Mouse (Mus musculus): ENCODE results near the gene Ptafr. TPM values are rescaled to one million over a fixed set of nuclear protein-coding genes. Genes with fewer than 3 reads are reported as not detected.
"Not testable (repeated sequence)": the region's sequence is repeated elsewhere in the genome, so short reads cannot be mapped to it uniquely, and the experiment has no call there.

Ptafr gene
- total RNA-seq, 2 experiments from 2014 or later, result 1.0 to 1.1 TPM

DNA sequence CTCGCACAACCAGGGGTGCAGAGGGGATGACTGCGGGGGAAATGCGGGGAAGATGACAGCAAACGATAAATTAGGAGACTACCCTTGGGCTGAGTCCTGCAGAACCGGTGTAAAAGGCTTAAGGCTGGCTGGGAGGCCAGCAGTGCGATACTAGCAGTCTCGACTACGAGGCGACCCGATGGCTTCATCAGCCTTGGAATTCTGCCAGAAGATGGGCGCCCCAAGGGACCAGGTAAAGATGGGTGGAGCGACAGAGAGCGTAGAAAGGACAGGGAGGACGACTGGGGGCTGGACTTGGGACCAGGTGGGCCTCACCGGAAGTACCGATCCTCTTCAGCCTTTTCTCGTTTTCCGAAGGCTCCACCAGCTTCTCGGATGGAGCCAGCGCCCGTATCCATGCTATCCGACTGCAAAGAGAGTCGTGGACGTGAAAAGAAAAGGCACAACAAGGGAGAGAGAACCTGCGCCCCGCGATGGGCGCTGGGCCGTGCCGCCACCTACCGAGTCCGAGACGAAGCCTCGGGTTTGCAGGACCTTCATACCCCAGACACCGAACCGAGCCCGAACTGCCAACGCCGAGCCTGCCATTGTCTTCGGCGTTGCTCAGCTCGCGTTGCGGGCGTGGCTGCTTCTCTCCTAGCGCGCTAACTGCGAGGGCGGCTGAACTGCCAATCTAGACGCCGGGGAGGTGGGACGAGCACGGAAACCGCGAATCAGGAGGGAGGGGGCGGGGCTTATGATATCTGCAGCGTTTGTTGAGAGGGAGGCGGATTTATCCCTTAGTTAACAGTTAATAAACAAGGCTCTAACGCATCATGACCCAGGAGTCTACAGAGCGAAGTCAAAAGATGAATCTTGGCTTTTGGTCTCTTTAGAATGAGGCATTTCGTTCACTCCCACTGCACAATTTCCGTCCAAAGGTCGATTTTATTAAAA lies 30.6 kb upstream of the Ptafr start, which contains the start of gene Atpif1:
Gene Atpif1 (minus strand): TSS at position 679 of the 936 bp plus-strand sequence.
- no peak for TF ChIP-seq CTCF (conservative IDR thresholded peaks at IDR 0.05)
- DNase-seq (ENCODE audit: low spot score in 2 of 2), result peak; percentile 89 to 92
- Histone ChIP-seq H3K4me3 (peak within 1 kb of the TSS; percentile 79), H3K27ac (peak within 1 kb of the TSS; percentile 96)

DNA sequence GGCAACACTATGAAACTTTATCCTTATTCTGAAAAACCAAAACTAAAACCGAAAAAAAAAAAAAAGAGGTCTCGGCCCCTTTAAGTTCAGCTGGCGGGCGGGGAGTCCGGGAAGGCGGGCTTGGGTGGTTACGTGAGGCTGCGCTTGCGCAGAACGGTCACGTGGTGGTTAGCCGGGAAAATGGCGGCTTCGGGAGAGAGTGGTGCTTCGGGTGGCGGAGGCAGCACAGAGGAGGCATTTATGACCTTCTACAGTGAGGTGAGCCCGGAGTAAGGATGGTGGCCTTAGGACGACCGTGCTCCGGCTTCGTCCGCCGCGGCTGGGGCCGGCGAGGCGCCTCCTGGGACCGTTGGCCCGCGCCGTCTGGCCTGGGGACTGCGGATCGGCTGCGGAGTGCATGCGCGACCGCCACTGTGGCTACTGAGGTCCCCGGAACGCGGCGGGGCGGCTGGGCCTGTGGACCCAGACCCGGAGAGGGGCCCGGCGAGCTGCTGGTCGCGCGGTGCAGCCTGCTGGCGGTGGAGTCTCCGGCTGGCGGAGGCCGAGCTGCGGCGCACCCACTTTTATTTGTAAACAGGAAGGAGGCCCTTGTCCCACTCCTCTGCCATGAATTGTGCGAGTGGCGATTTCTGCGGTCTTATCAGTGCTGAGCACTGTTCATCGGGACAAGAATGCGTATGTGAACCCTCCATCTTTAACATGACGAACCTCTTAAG lies 28.3 kb upstream of the Ptafr start, which contains the start of gene Dnajc8:
Gene Dnajc8 (plus strand): TSS at position 145 of the 716 bp plus-strand sequence.
- peak within 1 kb of the TSS; percentile 92 for H3K27ac ChIP-seq
- peak within 1 kb of the TSS; percentile 98 for H3K4me3 ChIP-seq
- no peak for TF ChIP-seq CTCF (conservative IDR thresholded peaks at IDR 0.05)
- DNase-seq (ENCODE audit: low spot score in 2 of 2), result peak; percentile 93 to 95

DNA sequence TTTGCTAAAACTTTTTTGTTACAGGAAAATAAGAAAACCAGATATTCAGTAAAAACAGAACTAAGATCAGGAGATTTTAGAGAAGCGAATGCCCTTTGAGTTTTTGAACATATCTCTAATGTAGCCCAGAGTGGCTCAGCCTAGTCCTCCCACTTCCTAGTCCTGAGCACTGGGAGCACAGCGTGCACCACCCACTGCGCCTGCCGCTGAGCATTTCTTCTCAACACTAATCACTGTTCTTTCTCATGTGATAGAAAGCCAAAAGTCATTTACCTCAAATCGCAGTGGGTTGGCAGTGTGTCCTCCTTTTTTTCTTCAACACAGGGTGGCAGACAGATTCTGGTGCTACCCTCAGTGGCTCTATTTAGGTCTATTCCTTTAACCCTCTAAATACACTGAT lies 24.4 kb upstream of the Ptafr start:
- Histone ChIP-seq H3K27ac (no peak overlapping the region), H3K4me3 (no peak overlapping the region)
- no peak for TF ChIP-seq CTCF (conservative IDR thresholded peaks at IDR 0.05)
- DNase-seq (ENCODE audit: low spot score in 2 of 2), result peak in 1 of 2 experiments; percentile 22

DNA sequence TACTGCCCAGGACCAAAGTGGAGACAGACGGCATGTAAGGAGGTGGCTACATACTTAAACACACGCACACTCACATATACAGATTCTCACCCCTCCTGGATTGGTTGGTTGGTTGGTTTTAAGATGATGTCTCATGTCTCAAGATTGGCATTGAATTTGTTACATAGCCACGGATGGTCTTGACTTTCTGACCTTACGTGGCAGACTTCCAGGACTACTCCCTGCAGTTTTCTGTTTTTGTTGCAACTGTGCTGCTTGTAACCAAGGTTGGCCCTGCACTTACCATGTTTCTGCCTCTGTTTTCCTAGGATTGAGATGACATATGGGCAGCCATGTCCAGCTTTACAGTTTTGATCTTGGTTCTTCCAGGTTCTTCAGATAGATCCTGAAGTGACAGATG lies 22.5 kb upstream of the Ptafr start:
- H3K27ac ChIP-seq, result no peak overlapping the region
- H3K4me3 ChIP-seq, result no peak overlapping the region
- no peak for TF ChIP-seq CTCF (conservative IDR thresholded peaks at IDR 0.05)
- no peak for DNase-seq (ENCODE audit: low spot score in 2 of 2)

DNA sequence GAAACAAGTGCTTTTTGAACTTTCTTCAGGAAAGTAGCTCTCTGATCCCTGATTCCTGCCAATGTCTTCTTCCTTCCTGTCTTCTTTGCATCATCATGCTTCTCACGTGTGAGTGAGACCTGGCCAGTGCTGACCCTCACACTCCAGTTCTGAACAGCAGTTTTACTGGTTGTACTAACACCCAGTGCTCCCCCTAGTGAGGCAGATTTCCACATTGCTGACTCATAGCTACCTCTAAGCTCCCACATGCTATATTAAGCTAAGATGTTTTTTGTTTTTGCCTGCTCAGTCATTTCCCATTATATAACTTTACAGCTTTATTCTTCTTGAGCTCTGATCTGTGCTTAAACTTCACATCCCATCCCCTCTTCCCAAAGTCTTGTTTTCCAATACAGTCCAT lies 21.1 kb upstream of the Ptafr start:
- Histone ChIP-seq H3K4me3 (no peak overlapping the region), H3K27ac (peak overlapping the region; percentile 63)
- peak in 1 of 2 experiments; percentile 60 for DNase-seq (ENCODE audit: low spot score in 2 of 2)
- peak; percentile 57 for TF ChIP-seq CTCF (conservative IDR thresholded peaks at IDR 0.05)

DNA sequence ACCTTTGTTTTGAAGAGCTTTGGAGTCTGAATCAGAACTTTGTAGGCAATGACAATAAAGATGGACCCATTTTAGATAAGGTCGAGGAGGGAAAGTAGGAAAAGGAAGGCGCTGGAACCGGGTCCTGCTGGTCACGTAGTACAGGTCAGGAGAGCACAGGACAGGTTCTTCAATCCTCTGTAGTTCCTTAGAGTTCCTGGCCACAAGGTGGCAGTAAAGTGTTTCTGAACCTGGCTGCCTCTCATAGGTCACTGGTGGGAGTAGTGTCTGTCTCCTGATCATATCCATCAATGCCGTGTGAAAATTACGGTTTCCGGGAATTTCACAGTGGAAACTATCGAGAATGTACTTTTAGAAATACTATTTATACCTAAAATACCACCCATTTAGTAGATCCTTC lies 18.0 kb upstream of the Ptafr start:
- H3K4me3 ChIP-seq, result no peak overlapping the region
- peak; percentile 41 to 69 for DNase-seq (ENCODE audit: low spot score in 2 of 2)
- TF ChIP-seq CTCF (conservative IDR thresholded peaks at IDR 0.05), result peak; percentile 88
- no peak overlapping the region for H3K27ac ChIP-seq

DNA sequence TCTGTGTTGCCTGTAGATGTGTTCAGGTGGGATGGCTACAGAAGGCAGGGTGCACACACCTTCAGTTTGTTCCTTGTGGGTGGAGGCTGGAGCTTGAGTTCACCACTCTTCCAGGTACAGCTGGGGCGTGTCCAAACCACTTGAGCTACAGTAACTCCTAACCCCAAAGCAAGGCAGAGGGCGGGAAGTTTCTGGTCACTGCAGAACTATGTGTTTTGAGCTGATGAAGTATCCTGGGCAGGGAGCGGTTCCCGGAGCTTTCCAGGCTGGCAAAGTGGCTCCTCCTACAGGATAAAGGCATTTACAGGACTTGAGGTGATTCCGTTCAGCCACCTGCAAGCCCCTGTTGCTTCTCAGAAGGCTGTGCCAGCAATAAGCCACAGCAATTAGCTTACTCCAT lies 9.6 kb upstream of the Ptafr start:
- no peak for DNase-seq (ENCODE audit: low spot score in 2 of 2)
- Histone ChIP-seq H3K27ac (no peak overlapping the region), H3K4me3 (no peak overlapping the region)
- TF ChIP-seq CTCF (conservative IDR thresholded peaks at IDR 0.05), result no peak

DNA sequence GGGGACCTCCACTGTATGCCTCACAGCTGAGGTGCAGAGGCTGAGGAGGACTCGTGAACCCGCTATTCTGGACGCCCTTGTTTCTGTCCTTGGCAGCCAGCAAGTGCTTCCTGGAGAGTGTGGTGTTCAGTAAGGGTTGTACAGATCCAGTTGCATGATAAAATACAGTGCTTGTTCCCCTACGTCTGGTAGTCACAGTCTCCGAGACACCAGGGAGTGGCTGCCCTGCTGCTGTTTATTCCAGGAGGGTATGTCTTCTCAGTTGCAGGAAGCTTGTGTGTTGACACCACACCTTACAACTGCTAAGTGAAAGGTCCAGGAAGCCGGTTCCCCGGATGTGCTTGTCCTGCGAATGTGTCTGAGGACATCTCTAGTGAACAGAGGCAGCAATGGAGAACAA lies 9.2 kb upstream of the Ptafr start:
- no peak for DNase-seq (ENCODE audit: low spot score in 2 of 2)
- Histone ChIP-seq H3K27ac (no peak overlapping the region), H3K4me3 (no peak overlapping the region)
- TF ChIP-seq CTCF (conservative IDR thresholded peaks at IDR 0.05), result no peak

DNA sequence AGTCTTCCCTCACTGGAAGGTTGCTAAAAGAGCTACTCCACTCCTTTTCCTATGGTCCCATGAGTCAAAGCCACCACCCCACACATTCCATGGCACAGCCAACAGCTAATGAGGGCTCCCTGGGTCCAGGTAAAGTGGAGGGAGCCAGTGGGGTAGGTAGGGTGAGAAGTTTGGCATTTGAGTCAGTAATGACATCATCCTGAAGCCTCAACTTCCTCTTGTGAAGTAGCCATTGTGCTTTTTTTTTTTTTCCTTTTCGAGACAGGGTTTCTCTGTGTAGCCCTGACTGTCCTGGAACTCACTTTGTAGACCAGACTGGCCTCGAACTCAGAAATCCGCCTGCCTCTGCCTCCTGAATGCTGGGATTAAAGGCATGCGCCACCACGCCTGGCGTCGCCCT lies 8.3 kb upstream of the Ptafr start:
- H3K4me3 ChIP-seq; H3K27ac ChIP-seq; DNase-seq (ENCODE audit: low spot score in 2 of 2): not testable (repeated sequence)

DNA sequence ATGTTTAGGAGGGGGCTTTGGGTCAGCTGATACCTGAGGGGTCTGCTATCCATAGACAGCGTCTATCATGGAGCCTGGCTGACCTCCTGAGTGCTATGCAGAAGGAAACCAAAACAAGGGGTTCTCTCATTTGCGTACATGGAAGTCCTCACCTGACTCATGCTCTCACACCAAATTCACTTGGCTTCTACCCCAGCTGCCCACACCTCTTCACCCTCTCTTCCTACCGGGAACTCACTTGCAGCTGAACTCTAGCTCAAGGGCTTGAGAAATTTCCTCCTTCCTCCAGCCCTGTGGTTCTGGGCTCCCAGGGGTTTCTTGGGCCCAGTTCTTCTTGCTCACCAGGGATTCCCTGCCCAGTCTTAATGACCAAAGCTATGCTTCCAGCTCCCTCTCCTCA lies 606 bp upstream of the Ptafr start:
- H3K27ac ChIP-seq, result no peak overlapping the region
- TF ChIP-seq CTCF (conservative IDR thresholded peaks at IDR 0.05), result no peak
- H3K4me3 ChIP-seq, result no peak overlapping the region
- DNase-seq (ENCODE audit: low spot score in 2 of 2), result no peak

DNA sequence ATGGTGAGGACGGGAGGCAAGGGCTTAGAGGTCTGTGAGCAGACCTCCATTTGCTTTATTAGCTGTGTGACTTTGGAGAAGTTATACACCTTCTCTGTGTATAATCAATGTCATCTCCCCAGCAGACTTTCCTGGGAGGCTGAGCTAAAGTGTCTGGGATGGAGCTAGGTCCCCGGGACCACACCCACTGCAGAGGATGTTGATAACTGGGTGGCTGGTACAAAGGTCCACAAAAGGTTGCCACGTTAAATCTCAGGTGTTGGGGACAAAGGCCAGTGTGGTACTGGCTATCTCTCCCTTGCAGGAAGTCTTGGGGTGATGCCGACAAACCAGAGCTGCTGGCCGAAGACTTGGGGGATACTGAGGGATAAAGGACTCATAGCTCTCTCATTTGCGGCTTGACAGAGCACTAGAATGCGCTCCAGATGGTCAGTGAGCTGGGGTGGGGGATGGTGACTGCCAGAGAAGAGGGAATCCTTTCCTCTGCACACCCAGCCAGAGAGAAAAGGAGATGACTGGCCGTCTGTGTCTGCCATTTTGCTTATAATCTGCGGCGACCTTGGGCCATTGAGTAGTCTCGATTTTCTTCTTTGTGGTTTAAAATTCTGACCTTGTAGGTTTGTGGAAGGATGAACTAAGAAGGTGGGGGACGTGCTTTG lies 1.4 kb downstream of the Ptafr start:
- no peak overlapping the region for H3K27ac ChIP-seq
- no peak for TF ChIP-seq CTCF (conservative IDR thresholded peaks at IDR 0.05)
- DNase-seq (ENCODE audit: low spot score in 2 of 2), result peak in 1 of 2 experiments; percentile 32
- no peak overlapping the region for H3K4me3 ChIP-seq

DNA sequence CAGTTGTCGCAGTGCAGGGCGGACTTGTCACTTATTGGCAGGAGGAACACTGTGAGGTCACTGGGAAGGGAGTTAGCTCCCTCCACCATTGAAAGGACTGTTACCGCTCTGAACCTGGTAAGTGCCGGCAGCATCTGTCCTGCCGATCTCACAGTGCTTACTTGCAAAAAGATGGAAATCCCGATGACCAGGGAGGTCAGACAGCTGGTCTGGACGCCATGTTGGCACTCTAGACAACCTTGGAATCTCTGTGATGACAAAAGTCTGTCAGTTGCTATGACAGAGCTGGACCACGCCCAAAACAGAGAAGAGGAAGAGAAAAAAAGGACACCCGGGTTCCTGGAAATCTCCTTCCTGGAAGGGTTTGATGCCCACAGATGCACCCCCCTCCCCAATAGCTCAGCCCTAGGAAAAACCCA lies 3.5 kb downstream of the Ptafr start:
- TF ChIP-seq CTCF (conservative IDR thresholded peaks at IDR 0.05), result no peak
- H3K27ac ChIP-seq, result no peak overlapping the region
- DNase-seq (ENCODE audit: low spot score in 2 of 2), result no peak
- H3K4me3 ChIP-seq, result no peak overlapping the region

DNA sequence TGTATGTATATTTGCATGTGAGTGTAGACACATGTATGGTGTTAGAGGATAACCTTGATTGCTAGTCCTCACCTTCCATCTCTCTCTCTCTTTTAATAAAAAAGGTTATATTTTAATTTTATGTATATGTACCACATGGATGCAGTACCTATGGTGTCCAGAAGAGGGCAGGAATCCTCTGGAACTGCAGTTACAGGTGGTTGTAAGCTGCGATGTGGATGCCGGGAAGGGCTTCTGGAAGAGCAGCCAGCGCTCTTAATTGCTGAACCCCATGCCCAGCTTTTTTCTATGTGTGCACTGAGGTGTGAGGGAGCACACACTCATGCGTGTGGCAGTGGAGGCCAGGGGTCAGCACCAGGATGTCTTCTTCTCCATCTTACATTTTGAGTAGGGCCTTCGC lies 5.2 kb downstream of the Ptafr start:
- no peak for DNase-seq (ENCODE audit: low spot score in 2 of 2)
- no peak overlapping the region for H3K4me3 ChIP-seq
- H3K27ac ChIP-seq, result no peak overlapping the region
- TF ChIP-seq CTCF (conservative IDR thresholded peaks at IDR 0.05), result peak; percentile 66

Measured in layer of hippocampus, adult 2 months (tissue).